Mouse (Mus musculus) hindbrain, embryonic 11.5 days (tissue): ENCODE data around the gene Abcb6. TPM values are rescaled to one million over a fixed set of nuclear protein-coding genes. Genes with fewer than 3 reads are reported as not detected.

ENCODE experiments used
- ATAC-seq: fragments of 200-750 bp; cut with Nextera tagmentation; 2 replicates; pipeline ENCODE4 v1.8.0; 2017; ENCODE audit warnings: mild to moderate bottlenecking, moderate TSS enrichment, moderate library complexity; ENCODE audit not compliant: low FRiP score
- DNase-seq: peaks from one replicate; pipeline ENCODE4 v3.0.0-alpha.2; 2015; ENCODE audit warnings: low spot score
- H3K27ac ChIP-seq: fragments of 300-500 bp; sonication (generic); 2 replicates; pipeline ENCODE4 v1.5.1; 2014; ENCODE audit warnings: mild to moderate bottlenecking, low read depth, low read length
- H3K27me3 ChIP-seq: fragments of 300-500 bp; sonication (generic); 2 replicates; pipeline ENCODE4 v1.6.1; 2014; ENCODE audit warnings: mild to moderate bottlenecking, low read length, moderate library complexity, mixed read lengths; ENCODE audit not compliant: control insufficient read depth, insufficient read depth
- H3K36me3 ChIP-seq: fragments of 300-500 bp; sonication (generic); 2 replicates; pipeline ENCODE4 v1.6.1; 2014; ENCODE audit warnings: mild to moderate bottlenecking, low read length, moderate library complexity, mixed read lengths; ENCODE audit not compliant: control insufficient read depth, insufficient read depth
- H3K4me1 ChIP-seq: fragments of 300-500 bp; sonication (generic); replicated peaks from 2 replicates; pipeline ENCODE4 v1.6.1; 2014; ENCODE audit warnings: low read length, mixed read lengths; ENCODE audit not compliant: control insufficient read depth, insufficient read depth
- H3K4me2 ChIP-seq: fragments of 300-500 bp; sonication (generic); replicated peaks from 2 replicates; pipeline ENCODE4 v1.6.1; 2014; ENCODE audit warnings: mild to moderate bottlenecking, low read depth, low read length
- H3K4me3 ChIP-seq: fragments of 300-500 bp; sonication (generic); 2 replicates; pipeline ENCODE4 v1.5.1; 2014; ENCODE audit warnings: low read depth, low read length
- H3K9ac ChIP-seq: fragments of 300-500 bp; sonication (generic); 2 replicates; pipeline ENCODE4 v1.6.1; 2014; ENCODE audit warnings: low read depth, low read length
- H3K9me3 ChIP-seq: fragments of 300-500 bp; sonication (generic); 2 replicates; pipeline ENCODE4 v1.6.1; 2016; ENCODE audit warnings: low read length; ENCODE audit not compliant: control insufficient read depth
- WGBS: fragments of 180-500 bp; shearing (Covaris S2); extraction: QIAGEN DNeasy Blood & Tissue Kit; methylation state at CpG from one replicate; pipeline ENCODE4 v1.1.7; 2014; 5-methylcytosine and 5-hydroxymethylcytosine counted together
- polyA plus RNA-seq: library from polyadenylated mRNA; unstranded; fragments of >200 nt; fragmentation: Nextera tagmentation; extraction: Ambion mirVana; gene quantifications from 2 replicates; pipeline ENCODE4 v1.2.1, GENCODE M21; 2014

Gene Abcb6
- polyA plus RNA-seq, 1 experiment from 2014 or later = 21.8 TPM

DNA sequence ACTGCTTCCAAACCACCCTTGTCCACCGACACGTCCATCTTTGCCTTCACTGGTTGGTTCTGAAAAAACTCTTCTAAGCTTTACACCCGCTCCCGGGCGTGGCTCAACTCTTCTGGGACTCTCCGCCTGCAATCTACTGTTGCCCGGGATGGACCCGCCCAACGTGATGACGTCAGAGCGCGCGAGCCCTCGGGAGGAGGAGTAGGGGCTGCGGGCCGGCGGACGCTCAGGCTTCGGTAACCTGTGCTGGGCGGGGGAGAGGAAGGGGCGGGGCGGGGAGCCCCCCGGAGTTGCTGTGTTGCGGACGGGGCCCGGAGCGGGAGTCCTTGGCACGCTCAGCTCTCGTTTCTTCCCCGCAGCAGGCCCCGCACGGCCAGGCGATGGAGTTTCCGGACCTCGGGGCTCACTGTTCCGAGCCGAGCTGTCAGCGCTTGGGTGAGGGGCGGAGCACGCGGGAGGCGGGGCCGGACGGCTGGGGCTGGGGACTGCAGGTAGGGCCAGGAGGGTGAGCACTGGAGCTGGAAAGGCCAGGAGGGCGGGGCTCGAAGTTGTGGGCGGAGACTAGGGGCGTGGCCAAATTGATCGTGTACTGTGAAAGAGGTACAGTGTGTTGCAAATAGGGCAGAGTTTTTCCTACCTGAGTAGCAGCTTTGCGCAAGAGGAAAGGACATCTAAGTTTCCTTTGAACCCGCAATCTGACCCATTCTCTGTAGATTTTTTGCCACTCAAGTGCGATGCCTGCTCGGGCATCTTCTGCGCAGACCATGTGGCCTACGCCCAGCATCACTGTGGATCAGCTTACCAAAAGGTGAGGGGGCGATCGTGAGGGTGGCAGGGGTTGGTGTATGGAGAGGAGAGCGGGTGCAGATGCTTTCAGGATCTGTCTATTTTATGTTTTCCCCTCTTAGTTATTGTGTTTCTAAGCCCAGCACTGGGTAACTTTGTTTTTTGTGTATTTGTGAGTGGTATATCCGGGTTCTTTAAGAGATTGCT is 11.4 kb downstream of the Abcb6 start, which contains the start of gene Zfand2b:
Gene Zfand2b (plus strand): TSS at position 175 of the 993 bp plus-strand sequence.
- H3K27me3 ChIP-seq = no peaks in the 10 kb centered on the region
- DNase-seq (peak; percentile 95), ATAC-seq (peak; percentile 99)
- peak within 1 kb of the TSS; percentile 68 for H3K9ac ChIP-seq
- 0 out of 2 replicates have a peak, but pooled peaks cover 2% of the 10 kb centered on the region for H3K36me3 ChIP-seq
- peak within 1 kb of the TSS; percentile 79 for H3K27ac ChIP-seq
- peak within 1 kb of the TSS; percentile 68 for H3K4me3 ChIP-seq
- H3K4me1 ChIP-seq = 0 out of 2 replicates have a peak, but pooled peaks cover 4% of the 10 kb centered on the region
- under 1% methylated on average over 55 of the region's 59 CpGs for WGBS
- no peaks in the 10 kb centered on the region for H3K9me3 ChIP-seq
- H3K4me2 ChIP-seq = peak within 1 kb of the TSS; percentile 51

- no peak for DNase-seq
- Histone ChIP-seq H3K27ac (peak overlapping the region; percentile 79; the same call in 1 of the 2 replicates), H3K4me3 (peak overlapping the region; percentile 68), H3K9me3 (no peaks in the 10 kb centered on the region), H3K9ac (peak overlapping the region; percentile 52), H3K27me3 (no peaks in the 10 kb centered on the region), H3K4me1 (0 out of 2 replicates have a peak, but pooled peaks cover 4% of the 10 kb centered on the region), H3K36me3 (0 out of 2 replicates have a peak, but pooled peaks cover 2% of the 10 kb centered on the region), H3K4me2 (peak overlapping the region; percentile 51)
- peak; percentile 49 for ATAC-seq
- 10% methylated on average over 7 of the region's 7 CpGs for WGBS
These were observed 12.1 kb downstream of the Abcb6 start for GRCm38 (mm10) chr1:75168093-75168471.

DNA sequence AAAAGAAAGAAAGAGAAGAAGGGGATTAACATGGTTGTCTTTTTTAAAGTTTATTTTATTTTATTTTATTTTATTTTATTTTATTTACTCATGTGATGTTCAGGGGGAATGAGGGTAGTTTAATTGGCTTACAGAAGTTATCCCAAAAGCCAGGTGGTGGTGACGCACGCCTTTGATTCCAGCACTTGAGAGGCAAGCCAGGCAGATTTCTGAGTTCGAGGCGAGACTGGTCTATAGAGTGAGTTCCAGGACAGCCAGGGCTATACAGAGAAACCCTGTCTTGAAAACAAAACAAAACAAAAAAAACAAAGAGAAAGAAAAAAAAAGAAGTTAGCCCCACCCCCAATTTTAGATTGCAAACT is 20.0 kb downstream of the Abcb6 start:
- ATAC-seq = no peak
- 79% methylated on average over 4 of the region's 4 CpGs for WGBS
- Histone ChIP-seq H3K4me1 (no peaks in the 10 kb centered on the region), H3K9me3 (no peaks in the 10 kb centered on the region), H3K4me2 (no peak overlapping the region), H3K27ac (no peak overlapping the region), H3K27me3 (no peaks in the 10 kb centered on the region), H3K4me3 (no peak overlapping the region), H3K9ac (no peak overlapping the region), H3K36me3 (no peaks in the 10 kb centered on the region)
- no peak for DNase-seq

DNA sequence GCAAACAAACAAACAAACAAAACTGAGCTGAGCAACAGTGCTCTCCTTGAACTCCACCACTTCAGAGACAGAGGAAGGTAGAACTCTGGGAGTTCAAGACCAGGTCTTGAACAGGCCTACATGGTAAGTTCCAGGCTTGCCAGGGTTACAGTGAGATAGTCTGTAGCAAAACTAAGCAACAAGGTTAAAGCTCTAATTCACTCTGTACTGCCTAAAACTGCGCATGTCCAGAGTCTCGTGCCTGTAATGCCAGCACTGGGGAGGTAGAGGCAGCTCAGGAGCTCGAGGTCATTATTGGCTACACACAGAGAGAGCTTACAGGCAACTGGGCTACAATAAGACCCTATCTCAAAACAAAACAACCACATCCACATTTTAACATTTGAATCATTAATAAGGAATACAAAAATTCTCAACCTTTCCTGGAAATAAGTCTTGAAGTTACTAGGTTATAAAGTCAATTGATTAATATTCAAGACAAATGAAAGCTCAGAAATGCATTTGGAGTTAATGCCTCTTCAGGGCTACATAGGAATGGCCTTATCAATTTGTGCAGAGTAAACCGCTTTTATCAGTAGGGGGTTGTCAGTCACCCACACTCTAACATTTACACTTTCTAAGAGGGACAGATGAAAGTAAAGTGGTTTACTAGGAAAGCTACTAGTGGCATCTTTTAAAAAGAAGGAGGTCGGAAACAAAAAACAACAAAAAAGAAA is 20.5 kb downstream of the Abcb6 start:
- H3K4me1 ChIP-seq = no peaks in the 10 kb centered on the region
- H3K4me3 ChIP-seq = no peak overlapping the region
- ATAC-seq = no peak

DNA sequence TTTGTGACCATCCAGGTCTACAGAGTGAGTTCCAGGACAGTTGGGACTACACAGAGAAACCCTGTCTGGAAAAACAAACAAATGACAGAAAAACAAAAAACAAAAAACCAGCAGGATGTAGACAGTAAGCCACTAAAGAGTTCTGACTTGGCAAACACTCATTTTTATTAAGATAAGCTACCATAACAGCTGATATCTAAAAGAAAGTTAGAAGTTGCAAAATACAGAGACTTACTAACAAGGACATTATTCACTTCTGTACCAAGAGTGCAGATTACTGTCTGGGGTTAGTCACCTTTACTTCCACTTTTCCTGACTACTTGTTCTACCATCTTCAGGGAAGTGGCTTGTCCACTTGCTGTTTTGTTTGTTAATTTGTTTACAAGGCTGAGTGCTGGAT is 21.2 kb downstream of the Abcb6 start:
- no peak for ATAC-seq
- H3K36me3 ChIP-seq = no peaks in the 10 kb centered on the region
- no peak for DNase-seq
- H3K4me1 ChIP-seq = no peaks in the 10 kb centered on the region
- no peak overlapping the region for H3K9ac ChIP-seq
- H3K27me3 ChIP-seq = no peaks in the 10 kb centered on the region
- no peaks in the 10 kb centered on the region for H3K9me3 ChIP-seq
- no peak overlapping the region for H3K4me3 ChIP-seq
- H3K27ac ChIP-seq = no peak overlapping the region
- no peak overlapping the region for H3K4me2 ChIP-seq

More for the DNA sequence above, 20.5 kb downstream of the Abcb6 start:
- no peaks in the 10 kb centered on the region for H3K9me3 ChIP-seq
- H3K36me3 ChIP-seq = no peaks in the 10 kb centered on the region
- no peaks in the 10 kb centered on the region for H3K27me3 ChIP-seq
- no peak overlapping the region for H3K27ac ChIP-seq
- no peak overlapping the region for H3K9ac ChIP-seq
- H3K4me2 ChIP-seq = no peak overlapping the region
- WGBS = 72% methylated on average over 5 of the region's 5 CpGs
- DNase-seq = no peak

GRCm38 (mm10) chr1:75155837-75156236 is 24.4 kb downstream of the Abcb6 start:
- H3K36me3 ChIP-seq = no peaks in the 10 kb centered on the region
- no peak overlapping the region for H3K9ac ChIP-seq
- H3K9me3 ChIP-seq = no peaks in the 10 kb centered on the region
- H3K4me3 ChIP-seq = no peak overlapping the region
- no peak for DNase-seq
- no peak overlapping the region for H3K27ac ChIP-seq
- H3K27me3 ChIP-seq = no peaks in the 10 kb centered on the region
- ATAC-seq = no peak
- 74% methylated on average over 3 of the region's 3 CpGs for WGBS
- no peaks in the 10 kb centered on the region for H3K4me1 ChIP-seq
- H3K4me2 ChIP-seq = no peak overlapping the region

DNA sequence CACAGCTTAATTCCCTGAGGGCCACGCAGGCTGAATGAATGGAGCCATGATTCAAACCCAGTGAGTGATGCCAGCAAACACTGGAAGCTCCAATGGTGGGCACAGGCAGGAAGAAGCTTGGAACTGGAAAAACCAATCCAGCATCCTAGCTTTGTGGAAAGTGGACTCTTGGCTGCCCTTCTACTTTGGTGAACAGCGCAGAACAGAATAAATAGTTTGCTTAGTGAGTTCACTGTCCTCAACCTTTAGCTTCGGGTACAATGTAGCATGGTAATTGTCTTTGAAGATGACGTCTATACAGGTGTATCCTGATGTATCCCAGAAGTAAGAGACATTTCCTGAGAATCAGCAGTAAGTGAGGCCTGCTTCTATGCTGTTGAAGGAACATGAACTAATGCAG is 31.5 kb downstream of the Abcb6 start:
- ATAC-seq = no peak
- peaks cover 7% of the 10 kb centered on the region; the same call in 1 of the 2 replicates for H3K36me3 ChIP-seq
- WGBS = 92% methylated on average over 4 of the region's 4 CpGs

GRCm38 (mm10) chr1:75147411-75148135 is 32.6 kb downstream of the Abcb6 start:
- DNase-seq = no peak
- Histone ChIP-seq H3K9me3 (no peaks in the 10 kb centered on the region), H3K9ac (no peak overlapping the region), H3K4me1 (peaks cover 7% of the 10 kb centered on the region; the same call in 1 of the 2 replicates), H3K36me3 (peaks cover 7% of the 10 kb centered on the region; the same call in 1 of the 2 replicates), H3K4me2 (no peak overlapping the region), H3K27ac (no peak overlapping the region), H3K4me3 (no peak overlapping the region), H3K27me3 (no peaks in the 10 kb centered on the region)
- 85% methylated on average over 7 of the region's 7 CpGs for WGBS
- no peak for ATAC-seq

More for the DNA sequence above, 31.5 kb downstream of the Abcb6 start:
- Histone ChIP-seq H3K4me2 (no peak overlapping the region), H3K27me3 (no peaks in the 10 kb centered on the region), H3K9ac (no peak overlapping the region), H3K4me1 (0 out of 2 replicates have a peak, but pooled peaks cover 5% of the 10 kb centered on the region), H3K4me3 (no peak overlapping the region), H3K9me3 (no peaks in the 10 kb centered on the region), H3K27ac (no peak overlapping the region)
- DNase-seq = no peak
